ENCODE assay signal across 15 mouse cellular contexts in genomic region chr1:46817934-46818333, GRCm38 (mm10).
"Had no signal": no experiment of that assay in that cellular context is flagged by ENCODE, and none has a peak within 500 bp of the region (broad histone marks: within the 10 kb centered on the region; RNA-seq: fewer than 3 reads in every experiment).

No protein-coding gene starts in this region.

- H3K27ac ChIP-seq: neural tube, embryonic 15.5 days; stomach, embryonic 15.5 days; stomach, postnatal 0 days had no signal

- H3K4me2 ChIP-seq: neural tube, embryonic 15.5 days; stomach, embryonic 15.5 days had no signal

- H3K27me3 ChIP-seq: neural tube, embryonic 15.5 days; stomach, embryonic 15.5 days had no signal

- H3K9me3 ChIP-seq: neural tube, embryonic 15.5 days; stomach, embryonic 15.5 days had no signal

- H3K4me1 ChIP-seq: neural tube, embryonic 15.5 days; stomach, embryonic 15.5 days had no signal

- H3K4me3 ChIP-seq: neural tube, embryonic 15.5 days; stomach, embryonic 15.5 days had no signal

- H3K9ac ChIP-seq: neural tube, embryonic 15.5 days; stomach, embryonic 15.5 days had no signal

- DNase-seq: retina, postnatal 1 day; right cerebral cortex, adult 18-20 months; right cerebral cortex, postnatal 14 days; right cerebral cortex, postnatal 25 days; right cerebral cortex, postnatal 4 days; spleen, adult 18-20 months; thymus, adult 18-20 months; thymus, adult 2 months; thymus, postnatal 14 days; thymus, postnatal 25 days; thymus, postnatal 36 days; thymus, postnatal 4 days had no signal
